Mouse (Mus musculus) midbrain, postnatal 0 days (tissue): ENCODE data around the gene Arhgap9. TPM values are rescaled to one million over a fixed set of nuclear protein-coding genes. Genes with fewer than 3 reads are reported as not detected.

Experiments used
- ATAC-seq: fragments of 200-750 bp; cut with Nextera tagmentation; 2 replicates; pipeline ENCODE4 v1.8.0; 2017; ENCODE audit warnings: moderate number of reproducible peaks, mild to moderate bottlenecking, moderate TSS enrichment, moderate library complexity; ENCODE audit not compliant: low FRiP score
- DNase-seq: peaks from one replicate; pipeline ENCODE4 v3.0.0-alpha.2; 2015; ENCODE audit warnings: low spot score
- H3K27ac ChIP-seq: fragments of 300-500 bp; sonication (generic); 2 replicates; pipeline ENCODE4 v1.5.1; 2014; ENCODE audit warnings: low read depth, mild to moderate bottlenecking, low read length, mixed read lengths
- H3K27me3 ChIP-seq: fragments of 300-500 bp; sonication (generic); 2 replicates; pipeline ENCODE4 v1.6.1; 2014; ENCODE audit warnings: low read length, control low read depth, mixed read lengths; ENCODE audit not compliant: insufficient read depth
- H3K36me3 ChIP-seq: fragments of 300-500 bp; sonication (generic); 2 replicates; pipeline ENCODE4 v1.6.1; 2014; ENCODE audit warnings: low read length, control low read depth, mixed read lengths; ENCODE audit not compliant: insufficient read depth
- H3K4me1 ChIP-seq: fragments of 300-500 bp; sonication (generic); 2 replicates; pipeline ENCODE4 v1.6.1; 2014; ENCODE audit warnings: mild to moderate bottlenecking, control low read depth, antibody characterized with exemption, low read length, mixed read lengths; ENCODE audit not compliant: insufficient read depth
- H3K4me2 ChIP-seq: fragments of 300-500 bp; sonication (generic); 2 replicates; pipeline ENCODE4 v1.6.1; 2014; ENCODE audit warnings: low read depth, mild to moderate bottlenecking, low read length, mixed read lengths; ENCODE audit not compliant: poor library complexity, severe bottlenecking
- H3K4me3 ChIP-seq: fragments of 300-500 bp; sonication (generic); 2 replicates; pipeline ENCODE4 v1.5.1; 2014; ENCODE audit warnings: low read depth, mild to moderate bottlenecking, low read length, moderate library complexity
- H3K9ac ChIP-seq: fragments of 300-500 bp; sonication (generic); replicated peaks from 2 replicates; pipeline ENCODE4 v1.6.1; 2014; ENCODE audit warnings: mild to moderate bottlenecking, low read length, moderate library complexity, mixed read lengths; ENCODE audit not compliant: poor library complexity, severe bottlenecking
- H3K9me3 ChIP-seq: fragments of 300-500 bp; sonication (generic); 2 replicates; pipeline ENCODE4 v1.6.1; 2016; ENCODE audit warnings: low read length, control low read depth
- CTCF ChIP-seq: IDR thresholded peaks from 2 replicates; pipeline ENCODE4 v1.5.1; 2016; ENCODE audit warnings: antibody characterized with exemption, mild to moderate bottlenecking
- WGBS: fragments of 180-500 bp; shearing (Covaris S2); extraction: QIAGEN DNeasy Blood & Tissue Kit; methylation state at CpG from one replicate; pipeline ENCODE4 v1.1.7; 2014; 5-methylcytosine and 5-hydroxymethylcytosine counted together
- polyA plus RNA-seq: library from polyadenylated mRNA; unstranded; fragments of >200 nt; fragmentation: Nextera tagmentation; extraction: Ambion mirVana; gene quantifications from 2 replicates; pipeline ENCODE4 v1.2.1, GENCODE M21; 2015
- total RNA-seq: library from RNA; depleted of rRNA; stranded (reverse); fragments of >200 nt; gene quantifications from 2 replicates; pipeline ENCODE4 v1.2.3, GENCODE M21; 2014

Gene Arhgap9
- total and polyA plus RNA-seq, 2 experiments from 2014 or later, result 1.0 to 1.2 TPM

GRCm38 (mm10) chr10:127343029-127343428 is 21.3 kb downstream of the Arhgap9 start:
- Histone ChIP-seq H3K36me3 (no peaks in the 10 kb centered on the region), H3K9me3 (no peaks in the 10 kb centered on the region), H3K4me3 (no peak overlapping the region), H3K9ac (no peak overlapping the region), H3K4me1 (peaks cover 11% of the 10 kb centered on the region), H3K27ac (no peak overlapping the region), H3K27me3 (peaks cover 30% of the 10 kb centered on the region), H3K4me2 (no peak overlapping the region)
- ATAC-seq (no peak), DNase-seq (no peak)
- WGBS, result 67% methylated on average over 3 of the region's 3 CpGs
- no peak for TF ChIP-seq CTCF

GRCm38 (mm10) chr10:127346173-127346572 is 24.4 kb downstream of the Arhgap9 start:
- Histone ChIP-seq H3K4me2 (no peak overlapping the region), H3K9me3 (no peaks in the 10 kb centered on the region), H3K27me3 (peaks cover 9% of the 10 kb centered on the region), H3K9ac (no peak overlapping the region), H3K36me3 (no peaks in the 10 kb centered on the region), H3K4me3 (no peak overlapping the region), H3K4me1 (peaks cover 10% of the 10 kb centered on the region; the same call in 1 of the 2 replicates), H3K27ac (no peak overlapping the region)
- ATAC-seq (no peak), DNase-seq (no peak)
- 88% methylated on average over 3 of the region's 3 CpGs for WGBS
- no peak for TF ChIP-seq CTCF

GRCm38 (mm10) chr10:127348957-127349356 is 27.2 kb downstream of the Arhgap9 start:
- Histone ChIP-seq H3K4me1 (peaks cover 4% of the 10 kb centered on the region; the same call in 1 of the 2 replicates), H3K36me3 (no peaks in the 10 kb centered on the region), H3K9ac (no peak overlapping the region), H3K4me2 (no peak overlapping the region), H3K4me3 (no peak overlapping the region), H3K9me3 (no peaks in the 10 kb centered on the region), H3K27me3 (no peaks in the 10 kb centered on the region), H3K27ac (no peak overlapping the region)
- 74% methylated on average over 4 of the region's 4 CpGs for WGBS
- ATAC-seq (no peak), DNase-seq (no peak)
- peak; percentile 27; the same call in 1 of the 2 replicates for TF ChIP-seq CTCF

GRCm38 (mm10) chr10:127349810-127350209 is 28.0 kb downstream of the Arhgap9 start:
- H3K4me3 ChIP-seq, result no peak overlapping the region
- no peaks in the 10 kb centered on the region for H3K27me3 ChIP-seq
- 82% methylated on average over 8 of the region's 8 CpGs for WGBS
- peaks cover 4% of the 10 kb centered on the region; the same call in 1 of the 2 replicates for H3K4me1 ChIP-seq
- H3K4me2 ChIP-seq, result no peak overlapping the region
- no peak overlapping the region for H3K27ac ChIP-seq
- no peak for ATAC-seq
- H3K9ac ChIP-seq, result no peak overlapping the region
- H3K36me3 ChIP-seq, result no peaks in the 10 kb centered on the region
- no peak for TF ChIP-seq CTCF
- H3K9me3 ChIP-seq, result no peaks in the 10 kb centered on the region
- no peak for DNase-seq

- H3K9me3 ChIP-seq, result no peaks in the 10 kb centered on the region
- H3K4me1 ChIP-seq, result peaks cover 4% of the 10 kb centered on the region; the same call in 1 of the 2 replicates
Measured at GRCm38 (mm10) chr10:127350594-127351284, 29.0 kb downstream of the Arhgap9 start.

GRCm38 (mm10) chr10:127351285-127351595 is 29.5 kb downstream of the Arhgap9 start:
- Histone ChIP-seq H3K9me3 (no peaks in the 10 kb centered on the region), H3K4me1 (peaks cover 4% of the 10 kb centered on the region; the same call in 1 of the 2 replicates), H3K9ac (no peak overlapping the region), H3K27me3 (no peaks in the 10 kb centered on the region), H3K4me3 (no peak overlapping the region), H3K27ac (no peak overlapping the region), H3K36me3 (no peaks in the 10 kb centered on the region), H3K4me2 (no peak overlapping the region)
- no peak for TF ChIP-seq CTCF
- WGBS, result 88% methylated on average over 8 of the region's 8 CpGs
- no peak for DNase-seq
- no peak for ATAC-seq

More at GRCm38 (mm10) chr10:127350594-127351284, 29.0 kb downstream of the Arhgap9 start:
- peak overlapping the region; percentile 41; the same call in 1 of the 2 replicates for H3K4me2 ChIP-seq
- ATAC-seq (no peak), DNase-seq (peak; percentile 67)
- TF ChIP-seq CTCF, result peak; percentile 87
- no peaks in the 10 kb centered on the region for H3K36me3 ChIP-seq
- no peak overlapping the region for H3K9ac ChIP-seq
- no peaks in the 10 kb centered on the region for H3K27me3 ChIP-seq
- H3K27ac ChIP-seq, result no peak overlapping the region
- WGBS, result 12% methylated on average over 24 of the region's 24 CpGs
- 0 out of 2 replicates have a peak overlapping the region, but pooled peaks have one; percentile 3 for H3K4me3 ChIP-seq
